Mouse (Mus musculus): Measurements from ENCODE around the gene Fkrp. TPM values are rescaled to one million over a fixed set of nuclear protein-coding genes. Genes with fewer than 3 reads are reported as not detected.

The Fkrp gene
- polyA plus RNA-seq (2014; fragmentation: Illumina TruSeq; extraction: RNeasy Lipid Tissue Mini Kit (QIAGEN cat#74804); ENCODE audit: low read depth, low replicate concordance), result 4.2 TPM

DNA sequence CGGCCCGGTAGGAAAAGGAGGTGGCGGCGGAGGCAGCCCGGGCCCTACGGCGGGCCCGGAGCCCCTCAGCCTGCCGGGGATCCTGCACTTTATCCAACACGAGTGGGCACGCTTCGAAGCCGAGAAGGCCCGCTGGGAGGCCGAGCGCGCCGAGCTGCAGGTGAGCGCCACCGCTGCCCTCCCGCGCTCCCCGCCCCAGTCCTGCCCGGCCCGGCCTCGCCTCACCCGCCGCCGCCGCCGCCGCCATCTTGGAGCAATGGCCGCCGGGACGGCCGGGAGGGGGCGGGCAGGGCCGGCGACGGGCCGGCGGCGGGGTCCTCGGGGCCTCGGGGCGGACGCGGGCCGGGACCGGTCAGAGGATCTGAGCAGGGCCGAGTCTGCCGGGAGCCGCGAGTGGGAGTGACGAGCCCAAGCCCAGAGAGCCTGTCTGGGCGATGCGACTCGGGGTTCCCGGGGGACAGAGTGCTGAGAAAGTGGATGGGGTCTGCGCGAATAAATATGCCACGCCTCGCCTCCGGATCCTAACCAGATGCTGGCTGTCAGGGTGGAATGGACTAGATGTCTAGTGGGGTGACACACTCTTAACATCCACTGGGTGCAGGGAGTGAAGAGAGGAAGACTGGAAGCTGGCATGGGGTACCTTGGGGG, at the start of gene Fkrp:
Gene Fkrp (minus strand): TSS at position 258 of the 648 bp plus-strand sequence.

DNA sequence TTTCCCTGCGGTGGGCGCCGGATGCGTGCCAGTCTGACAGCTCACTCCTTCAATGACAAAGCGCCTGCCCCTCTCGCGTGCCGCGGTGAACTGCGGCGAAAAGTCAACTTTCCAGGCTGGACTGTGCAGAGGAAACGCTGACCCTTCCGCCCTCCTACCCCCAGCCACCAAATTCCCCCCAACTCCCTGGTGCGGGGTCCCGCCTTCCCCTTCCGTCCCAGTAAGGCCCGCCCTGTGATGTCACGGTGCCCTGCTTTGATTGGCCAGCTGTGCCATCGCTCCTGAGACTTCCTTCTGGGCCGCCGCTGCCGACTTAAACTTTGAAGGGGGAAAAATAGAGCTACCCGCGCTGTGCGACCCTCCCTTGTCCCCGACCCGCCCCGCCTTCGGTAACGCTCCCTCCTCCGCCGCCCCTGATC, 26.1 kb upstream of the Fkrp start, which contains the start of gene Prkd2:
Gene Prkd2 (plus strand): TSS at position 258 of the 419 bp plus-strand sequence.

DNA sequence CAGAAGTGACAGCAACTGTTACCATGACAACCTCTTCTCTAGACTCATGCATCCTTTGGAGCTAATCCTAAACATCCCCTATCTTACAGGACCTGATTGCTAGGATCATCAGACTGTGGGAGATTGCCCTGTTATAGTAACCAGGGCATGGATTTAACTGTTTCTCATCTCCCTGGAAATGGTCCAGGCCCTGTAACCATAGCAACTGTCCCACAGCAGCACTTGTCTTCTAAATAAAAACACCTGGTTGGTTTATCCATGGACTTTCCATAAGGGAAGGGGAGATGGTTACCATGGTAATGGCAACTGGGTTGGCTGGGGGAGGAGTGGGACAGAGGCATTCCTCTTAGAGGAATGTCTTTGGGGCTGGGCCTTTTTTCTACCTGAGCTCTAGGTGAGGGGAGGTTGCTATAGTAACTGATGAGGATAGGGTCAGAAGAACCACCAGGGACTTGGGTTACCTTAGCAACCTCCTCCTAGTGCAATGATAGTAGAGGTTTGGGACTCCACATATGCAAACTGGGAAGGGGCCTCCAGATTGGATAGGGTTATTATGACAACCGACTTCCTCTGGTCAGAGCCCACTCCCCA, 1.1 kb downstream of the Fkrp start, which contains the start of gene Strn4:
Gene Strn4 (plus strand): TSS at position 539 of the 591 bp plus-strand sequence.

DNA sequence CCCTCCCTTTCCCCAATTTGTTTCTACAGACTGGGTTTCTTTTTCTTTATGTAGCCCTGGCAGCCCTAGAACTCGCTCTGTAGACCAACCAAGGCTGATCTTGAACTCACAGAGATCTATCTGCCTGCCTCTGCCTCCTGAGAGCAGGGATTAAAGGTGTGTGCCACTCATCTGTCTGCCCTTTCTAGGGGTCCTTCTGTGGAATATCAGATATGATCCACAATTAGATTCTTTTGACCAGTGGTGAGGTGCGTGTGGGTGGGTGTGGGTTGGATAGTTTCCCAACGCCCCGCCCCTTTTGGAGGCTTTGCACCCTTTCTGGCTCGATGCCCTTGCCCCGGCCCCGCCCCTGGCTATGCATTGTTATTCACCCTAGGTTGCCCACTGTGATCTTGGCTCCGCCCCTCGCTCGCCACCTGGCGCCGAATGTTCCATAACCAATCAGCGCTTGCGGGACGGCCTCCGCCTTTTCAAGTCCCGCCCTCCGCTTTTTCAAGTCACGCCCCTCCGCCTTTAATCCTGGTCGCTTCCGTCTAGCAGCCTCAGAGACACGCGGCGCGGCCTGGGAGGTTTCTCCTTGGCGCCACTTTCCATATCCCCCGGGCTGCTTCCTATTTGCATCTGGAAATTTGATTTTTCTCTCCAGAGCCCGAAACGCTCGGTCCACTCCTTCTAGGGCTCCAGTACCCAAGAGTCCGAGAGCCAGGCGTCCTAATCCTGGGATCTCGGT, 35.5 kb downstream of the Fkrp start, which contains the start of gene Slc1a5:
Gene Slc1a5 (plus strand): TSS at position 516 of the 730 bp plus-strand sequence.

Other genes starting within 250 kb of the Fkrp start
- gene Arhgap35, start 201.7 kb downstream of the Fkrp start, polyA plus RNA-seq (2014; fragmentation: Illumina TruSeq; extraction: RNeasy Lipid Tissue Mini Kit (QIAGEN cat#74804); ENCODE audit: low read depth, low replicate concordance), result 18.5 TPM
- gene Ceacam15, start 141.0 kb downstream of the Fkrp start, polyA plus RNA-seq (2014; fragmentation: Illumina TruSeq; extraction: RNeasy Lipid Tissue Mini Kit (QIAGEN cat#74804); ENCODE audit: low read depth, low replicate concordance), result not detected
- gene Ceacam9, start 94.8 kb downstream of the Fkrp start, polyA plus RNA-seq (2014; fragmentation: Illumina TruSeq; extraction: RNeasy Lipid Tissue Mini Kit (QIAGEN cat#74804); ENCODE audit: low read depth, low replicate concordance), result not detected
- gene Ap2s1, start 78.3 kb downstream of the Fkrp start, polyA plus RNA-seq (2014; fragmentation: Illumina TruSeq; extraction: RNeasy Lipid Tissue Mini Kit (QIAGEN cat#74804); ENCODE audit: low read depth, low replicate concordance), result 42.6 TPM
- 0.87 TPM for gene Slc1a5, start 35.4 kb downstream of the Fkrp start, polyA plus RNA-seq (2014; fragmentation: Illumina TruSeq; extraction: RNeasy Lipid Tissue Mini Kit (QIAGEN cat#74804); ENCODE audit: low read depth, low replicate concordance)
- gene Strn4, start 843 bp downstream of the Fkrp start, polyA plus RNA-seq (2014; fragmentation: Illumina TruSeq; extraction: RNeasy Lipid Tissue Mini Kit (QIAGEN cat#74804); ENCODE audit: low read depth, low replicate concordance), result 7.9 TPM
- gene Prkd2, start 26.2 kb upstream of the Fkrp start, polyA plus RNA-seq (2014; fragmentation: Illumina TruSeq; extraction: RNeasy Lipid Tissue Mini Kit (QIAGEN cat#74804); ENCODE audit: low read depth, low replicate concordance), result 0.56 TPM
- gene Dact3, start 58.6 kb upstream of the Fkrp start, polyA plus RNA-seq (2014; fragmentation: Illumina TruSeq; extraction: RNeasy Lipid Tissue Mini Kit (QIAGEN cat#74804); ENCODE audit: low read depth, low replicate concordance), result 0.24 TPM
- not detected for gene Gng8, start 75.1 kb upstream of the Fkrp start, polyA plus RNA-seq (2014; fragmentation: Illumina TruSeq; extraction: RNeasy Lipid Tissue Mini Kit (QIAGEN cat#74804); ENCODE audit: low read depth, low replicate concordance)
- gene Ptgir, start 89.8 kb upstream of the Fkrp start, polyA plus RNA-seq (2014; fragmentation: Illumina TruSeq; extraction: RNeasy Lipid Tissue Mini Kit (QIAGEN cat#74804); ENCODE audit: low read depth, low replicate concordance), result not detected
- 12.5 TPM for gene Calm3, start 107.4 kb upstream of the Fkrp start, polyA plus RNA-seq (2014; fragmentation: Illumina TruSeq; extraction: RNeasy Lipid Tissue Mini Kit (QIAGEN cat#74804); ENCODE audit: low read depth, low replicate concordance)
- gene Pnmal2, start 128.0 kb upstream of the Fkrp start, polyA plus RNA-seq (2014; fragmentation: Illumina TruSeq; extraction: RNeasy Lipid Tissue Mini Kit (QIAGEN cat#74804); ENCODE audit: low read depth, low replicate concordance), result not detected
- gene Pnmal1, start 142.9 kb upstream of the Fkrp start, polyA plus RNA-seq (2014; fragmentation: Illumina TruSeq; extraction: RNeasy Lipid Tissue Mini Kit (QIAGEN cat#74804); ENCODE audit: low read depth, low replicate concordance), result not detected
- gene Gm42372, start 166.4 kb upstream of the Fkrp start, polyA plus RNA-seq (2014; fragmentation: Illumina TruSeq; extraction: RNeasy Lipid Tissue Mini Kit (QIAGEN cat#74804); ENCODE audit: low read depth, low replicate concordance), result not detected
- gene Ccdc8, start 176.0 kb upstream of the Fkrp start, polyA plus RNA-seq (2014; fragmentation: Illumina TruSeq; extraction: RNeasy Lipid Tissue Mini Kit (QIAGEN cat#74804); ENCODE audit: low read depth, low replicate concordance), result 0.13 TPM
- 9.2 TPM for gene Ppp5c, start 211.2 kb upstream of the Fkrp start, polyA plus RNA-seq (2014; fragmentation: Illumina TruSeq; extraction: RNeasy Lipid Tissue Mini Kit (QIAGEN cat#74804); ENCODE audit: low read depth, low replicate concordance)
- gene Hif3a, start 245.7 kb upstream of the Fkrp start, polyA plus RNA-seq (2014; fragmentation: Illumina TruSeq; extraction: RNeasy Lipid Tissue Mini Kit (QIAGEN cat#74804); ENCODE audit: low read depth, low replicate concordance), result 0.08 TPM

Data from liver, adult 10 weeks (tissue).